Mouse (Mus musculus): ENCODE results near the gene Ptcd1. TPM values are rescaled to one million over a fixed set of nuclear protein-coding genes. Genes with fewer than 3 reads are reported as not detected.
"Not testable (repeated sequence)": the region's sequence is repeated elsewhere in the genome, so short reads cannot be mapped to it uniquely, and the experiment has no call there.

The Ptcd1 gene
- polyA plus RNA-seq (2015; fragmentation: Nextera tagmentation; extraction: Ambion mirVana) = 19.2 and 20.2 TPM in 2 replicates

- WGBS = under 1% methylated on average over 49 of the region's 51 CpGs
- Histone ChIP-seq H3K27ac (peak within 1 kb of the TSS; percentile 59; the same call in 1 of the 2 replicates), H3K4me3 (peak within 1 kb of the TSS; percentile 92), H3K27me3 (no peaks in the 10 kb centered on the region), H3K36me3 (peaks cover 55% of the 10 kb centered on the region), H3K4me1 (peaks cover 22% of the 10 kb centered on the region), H3K4me2 (replicated peaks) (peak within 1 kb of the TSS; percentile 94), H3K9me3 (no peaks in the 10 kb centered on the region), H3K9ac (peak within 1 kb of the TSS; percentile 95)
- ATAC-seq (ENCODE audit: low FRiP score, low read depth) = peak; percentile 93
Observed at GRCm38 (mm10) chr5:145166536-145167305, at the start of gene Ptcd1, which contains the start of gene Cpsf4. Gene Ptcd1, minus strand, starts transcription at chr5:145167108. Gene Cpsf4, plus strand, starts transcription at chr5:145167213.

- Histone ChIP-seq H3K27me3 (no peaks in the 10 kb centered on the region), H3K9me3 (no peaks in the 10 kb centered on the region), H3K4me2 (replicated peaks) (no peak overlapping the region), H3K4me1 (no peaks in the 10 kb centered on the region), H3K27ac (no peak overlapping the region), H3K4me3 (no peak overlapping the region), H3K9ac (no peak overlapping the region), H3K36me3 (peaks cover 79% of the 10 kb centered on the region)
- WGBS = 78% methylated on average over 4 of the region's 4 CpGs
- ATAC-seq (ENCODE audit: low FRiP score, low read depth) = no peak
Observed at GRCm38 (mm10) chr5:145214679-145215078, 47.8 kb upstream of the Ptcd1 start.

- no peak overlapping the region for H3K27ac ChIP-seq
- no peaks in the 10 kb centered on the region for H3K27me3 ChIP-seq
- H3K4me1 ChIP-seq = no peaks in the 10 kb centered on the region
- H3K36me3 ChIP-seq = peaks cover 78% of the 10 kb centered on the region
- no peaks in the 10 kb centered on the region for H3K9me3 ChIP-seq
- no peak overlapping the region for H3K4me3 ChIP-seq
- H3K9ac ChIP-seq = no peak overlapping the region
- no peak for ATAC-seq (ENCODE audit: low FRiP score, low read depth)
- no peak overlapping the region for H3K4me2 ChIP-seq (replicated peaks)
- whole genome bisulfite sequencing = 91% methylated on average over 3 of the region's 3 CpGs
Observed at GRCm38 (mm10) chr5:145213505-145213904, 46.6 kb upstream of the Ptcd1 start.

GRCm38 (mm10) chr5:145212216-145212615, 45.3 kb upstream of the Ptcd1 start:
- Histone ChIP-seq H3K4me1 (no peaks in the 10 kb centered on the region), H3K27ac (no peak overlapping the region), H3K27me3 (no peaks in the 10 kb centered on the region), H3K9ac (no peak overlapping the region), H3K4me3 (no peak overlapping the region), H3K4me2 (replicated peaks) (no peak overlapping the region), H3K36me3 (peaks cover 80% of the 10 kb centered on the region), H3K9me3 (no peaks in the 10 kb centered on the region)
- 89% methylated on average over 4 of the region's 4 CpGs for WGBS
- ATAC-seq (ENCODE audit: low FRiP score, low read depth) = no peak

- Histone ChIP-seq H3K9ac (no peak overlapping the region), H3K9me3 (no peaks in the 10 kb centered on the region), H3K4me1 (no peaks in the 10 kb centered on the region), H3K27ac (no peak overlapping the region), H3K4me3 (no peak overlapping the region), H3K36me3 (peaks cover 83% of the 10 kb centered on the region), H3K27me3 (no peaks in the 10 kb centered on the region), H3K4me2 (replicated peaks) (no peak overlapping the region)
- no peak for ATAC-seq (ENCODE audit: low FRiP score, low read depth)
- 92% methylated on average over 4 of the region's 4 CpGs for WGBS
Observed at GRCm38 (mm10) chr5:145211340-145211739, 44.4 kb upstream of the Ptcd1 start.

- 48% methylated on average over 11 of the region's 11 CpGs for whole genome bisulfite sequencing
- H3K27ac ChIP-seq; ATAC-seq (ENCODE audit: low FRiP score, low read depth); H3K4me3 ChIP-seq; H3K9ac ChIP-seq; H3K9me3 ChIP-seq; H3K4me2 ChIP-seq (replicated peaks); H3K27me3 ChIP-seq: not testable (repeated sequence)
- Histone ChIP-seq H3K36me3 (peaks cover 57% of the 10 kb centered on the region), H3K4me1 (peaks cover 13% of the 10 kb centered on the region)
Observed at GRCm38 (mm10) chr5:145208391-145208790, 41.5 kb upstream of the Ptcd1 start.

- H3K4me2 ChIP-seq (replicated peaks) = no peak overlapping the region
- no peak overlapping the region for H3K4me3 ChIP-seq
- no peak overlapping the region for H3K27ac ChIP-seq
- H3K9ac ChIP-seq = no peak overlapping the region
- ATAC-seq (ENCODE audit: low FRiP score, low read depth) = no peak
- H3K9me3 ChIP-seq = no peaks in the 10 kb centered on the region
- H3K4me1 ChIP-seq = peaks cover 13% of the 10 kb centered on the region
- WGBS = 86% methylated on average over 6 of the region's 6 CpGs
- peaks cover 54% of the 10 kb centered on the region for H3K36me3 ChIP-seq
- H3K27me3 ChIP-seq = no peaks in the 10 kb centered on the region
Observed at GRCm38 (mm10) chr5:145207954-145208353, 41.0 kb upstream of the Ptcd1 start.

- 97% methylated on average over 6 of the region's 6 CpGs for WGBS
- Histone ChIP-seq H3K4me1 (peaks cover 13% of the 10 kb centered on the region), H3K27me3 (no peaks in the 10 kb centered on the region), H3K36me3 (peaks cover 48% of the 10 kb centered on the region), H3K27ac (no peak overlapping the region), H3K4me2 (replicated peaks) (no peak overlapping the region), H3K9me3 (no peaks in the 10 kb centered on the region), H3K9ac (no peak overlapping the region), H3K4me3 (no peak overlapping the region)
- ATAC-seq (ENCODE audit: low FRiP score, low read depth) = no peak
Observed at GRCm38 (mm10) chr5:145207385-145207784, 40.5 kb upstream of the Ptcd1 start.

- H3K4me3 ChIP-seq = peak overlapping the region; percentile 52
- H3K9me3 ChIP-seq = no peaks in the 10 kb centered on the region
- H3K4me1 ChIP-seq = peaks cover 25% of the 10 kb centered on the region
- no peaks in the 10 kb centered on the region for H3K27me3 ChIP-seq
- WGBS = 19% methylated on average over 9 of the region's 9 CpGs
- no peak for ATAC-seq (ENCODE audit: low FRiP score, low read depth)
- H3K36me3 ChIP-seq = peaks cover 27% of the 10 kb centered on the region
- peak overlapping the region; percentile 72 for H3K4me2 ChIP-seq (replicated peaks)
- peak overlapping the region; percentile 62 for H3K9ac ChIP-seq
- no peak overlapping the region for H3K27ac ChIP-seq
Observed at GRCm38 (mm10) chr5:145205041-145205440, 38.1 kb upstream of the Ptcd1 start.

- under 1% methylated on average over 22 of the region's 22 CpGs for WGBS
- H3K4me3 ChIP-seq = peak within 1 kb of the TSS; percentile 52
- H3K4me2 ChIP-seq (replicated peaks) = peak within 1 kb of the TSS; percentile 72
Observed at GRCm38 (mm10) chr5:145203936-145204691, 37.2 kb upstream of the Ptcd1 start, which contains the start of gene Zkscan5. Gene Zkscan5, plus strand, starts transcription at chr5:145204562.

GRCm38 (mm10) chr5:145202446-145202845, 35.5 kb upstream of the Ptcd1 start:
- H3K9me3 ChIP-seq = no peaks in the 10 kb centered on the region
- H3K27ac ChIP-seq = no peak overlapping the region
- no peak for ATAC-seq (ENCODE audit: low FRiP score, low read depth)
- H3K27me3 ChIP-seq = no peaks in the 10 kb centered on the region
- peaks cover 18% of the 10 kb centered on the region for H3K36me3 ChIP-seq
- no peak overlapping the region for H3K4me2 ChIP-seq (replicated peaks)
- peaks cover 25% of the 10 kb centered on the region for H3K4me1 ChIP-seq
- 46% methylated on average over 3 of the region's 3 CpGs for WGBS
- no peak overlapping the region for H3K4me3 ChIP-seq
- no peak overlapping the region for H3K9ac ChIP-seq

More at GRCm38 (mm10) chr5:145203936-145204691, 37.2 kb upstream of the Ptcd1 start, which contains the start of gene Zkscan5:
- H3K27me3 ChIP-seq = no peaks in the 10 kb centered on the region
- H3K9ac ChIP-seq = peak within 1 kb of the TSS; percentile 62
- peaks cover 19% of the 10 kb centered on the region for H3K36me3 ChIP-seq
- no peaks in the 10 kb centered on the region for H3K9me3 ChIP-seq
- H3K4me1 ChIP-seq = peaks cover 25% of the 10 kb centered on the region
- peak; percentile 98 for ATAC-seq (ENCODE audit: low FRiP score, low read depth)
- H3K27ac ChIP-seq = peak within 1 kb of the TSS; percentile 89
